Mouse (Mus musculus) kidney, postnatal 4 days (tissue): ENCODE measurements at regions not wholly inside any gene's neighbourhood (a gene's known extent, or its start where the extent isn't known, plus 50 kb on each side); places are given as distances from the start of the nearest gene placed in this dataset.

ENCODE experiments used
- DNase-seq, 2 experiments: peaks; one replicate each; pipeline ENCODE4 v3.0.0; 2021; ENCODE audit warnings: mixed read lengths in 2 of 2

DNA sequence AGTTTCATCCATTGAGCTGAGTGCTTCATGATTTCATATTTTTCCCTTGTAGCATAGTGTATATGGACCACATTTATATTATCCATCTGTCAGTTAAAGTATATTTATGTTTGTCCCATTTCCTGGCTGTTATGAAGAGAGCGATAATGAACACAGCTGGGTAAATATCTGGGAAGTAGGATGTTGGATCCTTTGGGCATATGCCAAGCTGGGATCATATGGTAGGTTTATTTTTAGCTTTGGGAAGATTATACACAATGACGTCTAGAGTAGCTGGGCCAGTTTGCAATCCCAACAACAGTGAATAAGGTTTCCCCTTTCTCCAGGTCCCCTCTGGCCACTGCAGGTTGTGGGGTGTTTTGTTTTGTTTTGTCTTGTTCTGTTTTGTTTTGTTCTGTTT, 164.5 kb downstream of the Gm765 start:
- DNase-seq, result no peak

DNA sequence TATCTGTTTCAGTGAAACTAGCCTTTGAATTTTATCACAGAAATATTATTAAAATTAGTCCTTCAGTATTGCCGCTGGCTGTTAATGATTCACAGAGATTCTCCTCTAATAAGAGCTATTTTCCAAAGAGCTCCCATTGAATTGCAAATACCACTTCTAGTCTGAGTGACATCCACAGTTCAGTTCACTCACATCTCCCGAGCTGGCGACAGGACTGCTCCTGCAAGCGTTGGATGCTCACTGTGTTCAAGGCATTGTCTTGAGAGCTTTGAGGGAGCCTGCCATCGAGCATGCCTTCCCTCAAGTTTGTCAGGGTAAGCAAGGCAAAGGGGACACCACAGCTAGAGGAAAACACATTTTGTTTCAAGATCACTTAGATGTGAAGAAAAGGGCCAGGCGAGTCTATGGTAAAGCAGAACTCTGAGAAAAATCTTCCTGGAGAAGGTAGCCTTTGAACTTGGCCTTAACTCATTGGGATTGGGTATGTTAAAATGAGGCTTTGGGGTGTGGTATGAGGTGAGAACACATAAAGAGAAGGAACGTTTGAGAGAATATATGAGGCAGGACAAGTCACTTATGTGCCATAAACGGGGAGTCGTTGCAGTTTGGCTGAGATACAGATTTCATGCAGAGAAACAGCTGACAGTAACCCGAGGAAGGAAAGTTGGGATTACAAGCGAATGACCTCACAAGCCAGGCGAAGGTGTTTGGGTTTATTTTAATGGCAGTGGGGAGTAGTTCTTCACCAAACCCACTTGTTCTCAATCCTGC, 193.3 kb downstream of the Gm765 start:
- DNase-seq, result no peak

DNA sequence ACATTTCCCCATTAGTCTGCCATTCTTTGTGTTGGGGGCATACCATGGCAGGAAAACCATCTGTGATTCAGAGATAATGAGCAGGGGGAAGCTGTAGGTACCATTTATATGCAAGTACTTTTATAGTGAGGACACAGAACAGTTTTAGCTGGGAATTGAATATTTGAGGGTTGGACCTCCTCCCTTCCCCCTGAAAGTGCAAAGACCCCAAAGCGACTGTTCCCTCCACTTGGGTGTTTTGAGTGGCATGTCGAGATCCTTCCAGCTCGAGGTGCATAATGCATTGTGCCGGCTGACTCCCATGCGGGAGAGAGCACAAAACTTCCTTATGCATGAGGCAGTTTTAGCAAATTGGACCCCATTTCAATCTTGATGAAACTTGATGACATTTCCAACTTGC, 194.7 kb downstream of the Gm765 start:
- no peak for DNase-seq

DNA sequence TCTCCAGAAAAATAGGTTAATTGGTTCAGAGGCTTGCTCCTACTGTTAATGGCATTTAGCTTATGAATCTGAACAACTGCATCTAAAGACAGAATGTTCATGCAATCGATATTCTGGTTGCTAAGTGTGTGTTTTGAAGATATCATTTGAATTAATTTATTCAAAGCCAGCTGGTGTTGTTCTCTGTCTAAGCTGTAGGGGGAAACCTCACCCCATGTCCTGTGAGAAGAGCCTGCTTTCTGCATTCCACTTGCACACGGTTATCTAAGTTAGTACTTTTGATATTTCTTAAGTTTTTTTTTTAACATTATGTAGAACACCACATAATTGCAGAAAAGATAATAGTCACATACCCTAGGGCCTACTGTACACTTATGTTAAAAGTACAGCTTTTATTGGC, 209.6 kb downstream of the Gm765 start:
- DNase-seq, result peak; percentile 26 to 40

DNA sequence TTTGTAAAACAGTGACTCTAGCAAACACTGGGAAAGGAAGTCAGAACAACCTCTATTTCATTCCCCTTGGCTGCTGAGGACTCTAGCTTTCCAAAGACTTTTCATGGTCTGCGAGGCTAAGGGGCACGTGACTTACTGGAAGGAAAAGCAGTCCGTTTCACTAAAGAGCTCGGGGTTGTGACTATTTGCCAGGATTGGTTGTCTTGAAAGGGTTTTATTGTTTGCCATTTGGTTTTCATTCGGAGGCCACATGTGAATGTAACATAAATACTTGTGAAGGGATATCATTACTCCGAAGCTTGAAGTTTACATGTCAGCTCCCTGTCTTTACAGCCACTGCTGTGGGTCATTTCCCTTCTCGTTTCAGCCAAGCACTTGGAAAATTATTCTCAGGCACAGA, 217.1 kb downstream of the Gm765 start:
- DNase-seq, result no peak

DNA sequence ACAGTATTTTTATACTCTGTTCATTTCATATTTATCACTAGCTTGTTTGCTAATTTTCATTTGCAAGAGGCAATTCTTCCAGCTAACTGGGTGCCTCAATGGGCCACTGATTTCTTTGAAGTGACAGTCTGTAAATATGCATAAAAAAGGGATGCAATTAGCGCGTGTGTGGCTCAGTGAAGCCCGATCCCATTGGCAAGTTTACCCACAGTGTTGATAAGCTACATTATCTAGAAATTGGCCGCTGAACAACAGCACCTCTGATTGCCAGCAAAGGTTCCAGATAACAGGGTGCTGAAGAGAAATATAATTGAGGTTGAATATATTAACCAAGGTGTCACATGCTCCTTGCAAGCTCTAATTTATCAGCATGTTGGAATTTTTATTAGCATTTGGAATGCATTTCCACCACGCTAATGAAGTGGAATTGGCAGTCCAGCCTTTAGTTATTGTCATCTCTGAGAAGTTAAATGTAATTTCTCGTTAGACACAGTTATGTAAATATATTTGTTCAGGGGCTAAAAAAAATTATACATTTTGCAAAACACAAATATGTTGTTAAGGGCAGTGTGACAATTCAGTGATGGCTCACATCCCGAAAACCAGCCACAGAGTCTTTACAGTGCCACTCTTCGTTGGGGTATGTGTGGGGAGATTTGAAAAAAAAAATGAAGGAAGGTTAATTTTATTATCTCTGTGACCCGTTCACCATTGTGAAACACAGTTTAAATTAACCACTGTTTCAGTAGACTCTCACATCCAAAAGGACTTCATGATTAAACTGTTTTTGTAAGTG, 224.0 kb downstream of the Gm765 start:
- DNase-seq, result no peak

DNA sequence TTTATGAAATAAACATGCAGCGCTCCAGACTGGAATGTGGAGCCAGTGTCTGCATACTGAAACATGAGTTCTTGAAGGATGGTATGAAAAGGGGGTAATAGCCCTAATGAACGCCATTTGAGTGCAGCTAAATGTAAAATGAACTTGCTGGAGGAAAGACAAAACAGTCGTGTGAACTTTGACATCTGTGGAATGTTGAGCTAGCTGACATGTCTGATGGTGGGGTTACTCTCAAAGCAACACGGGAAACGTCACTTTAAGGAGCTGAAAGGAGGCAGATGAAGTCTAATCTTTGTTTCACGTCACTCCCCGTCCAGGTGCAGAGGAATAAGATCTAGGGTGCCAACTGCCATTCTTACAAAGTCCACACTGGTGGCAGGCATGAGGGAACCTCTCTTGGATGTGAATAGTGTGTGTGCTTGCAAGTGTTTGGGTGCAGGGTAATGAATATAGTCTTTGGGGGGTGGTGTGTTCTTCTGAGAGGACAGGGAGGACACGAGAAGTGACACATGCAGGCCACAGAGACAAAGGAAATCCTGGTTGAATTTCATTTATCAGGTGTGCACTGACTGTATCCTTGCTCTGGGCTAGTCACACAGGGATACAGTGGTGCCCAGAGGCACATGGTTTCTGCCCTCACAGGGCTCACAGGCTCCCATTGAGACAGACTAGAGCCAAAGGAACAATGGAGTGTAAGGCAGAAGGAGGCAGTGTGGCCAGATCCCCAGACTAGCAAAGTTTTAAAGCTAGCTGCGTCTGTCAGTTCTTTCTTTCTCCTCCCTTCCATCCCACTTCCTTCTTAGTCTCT, 228.0 kb downstream of the Gm765 start:
- DNase-seq, result peak in 1 of 2 experiments; percentile 16

DNA sequence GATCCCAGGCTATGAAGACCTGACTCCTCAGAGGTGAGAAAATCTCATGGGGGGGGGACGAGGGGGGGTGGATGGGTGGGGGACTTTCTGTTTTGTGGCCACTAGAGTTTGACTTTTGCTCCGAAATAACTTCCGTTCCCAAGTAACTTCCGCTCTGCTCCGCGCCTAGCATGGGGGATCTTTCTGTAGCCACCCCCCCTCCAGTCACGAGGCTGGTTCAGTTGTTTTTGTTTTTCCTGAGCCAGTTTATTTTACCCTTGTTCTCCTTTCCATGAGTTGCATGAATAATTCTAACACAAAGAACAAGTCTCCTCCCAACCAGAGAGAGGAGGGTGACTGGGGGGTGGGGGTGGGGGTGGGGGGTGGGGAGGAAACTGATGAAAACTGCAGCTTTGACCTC, 228.8 kb downstream of the Gm765 start:
- peak; percentile 28 to 50 for DNase-seq

DNA sequence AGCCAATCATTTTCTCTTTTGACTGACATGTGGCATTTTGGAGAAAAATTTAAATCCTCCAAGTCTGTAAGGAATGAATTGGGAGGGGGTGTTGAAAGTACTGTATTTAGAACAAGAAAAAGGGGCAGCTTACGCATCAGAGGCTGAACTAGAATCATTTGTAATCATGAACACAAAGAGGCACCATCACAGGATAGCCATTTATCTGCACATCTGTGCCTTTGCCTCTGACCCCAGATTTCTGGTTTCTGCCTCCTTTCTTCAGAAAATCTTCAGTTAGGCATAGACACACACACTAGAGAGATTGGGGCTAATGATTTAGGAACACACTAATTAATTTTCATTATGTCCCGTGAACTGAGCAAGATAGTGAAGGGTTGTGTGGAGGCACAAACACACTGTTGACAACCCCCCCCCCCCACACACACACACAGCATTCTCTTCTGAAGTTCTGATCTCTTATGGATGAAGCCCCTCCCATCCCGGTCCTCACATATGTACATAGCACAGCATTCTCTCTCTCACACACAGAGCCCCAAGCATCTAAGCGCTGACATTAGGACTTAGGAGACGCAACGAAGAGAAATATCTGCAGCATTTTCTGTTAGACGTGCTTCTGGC, 229.9 kb downstream of the Gm765 start:
- DNase-seq, result no peak

DNA sequence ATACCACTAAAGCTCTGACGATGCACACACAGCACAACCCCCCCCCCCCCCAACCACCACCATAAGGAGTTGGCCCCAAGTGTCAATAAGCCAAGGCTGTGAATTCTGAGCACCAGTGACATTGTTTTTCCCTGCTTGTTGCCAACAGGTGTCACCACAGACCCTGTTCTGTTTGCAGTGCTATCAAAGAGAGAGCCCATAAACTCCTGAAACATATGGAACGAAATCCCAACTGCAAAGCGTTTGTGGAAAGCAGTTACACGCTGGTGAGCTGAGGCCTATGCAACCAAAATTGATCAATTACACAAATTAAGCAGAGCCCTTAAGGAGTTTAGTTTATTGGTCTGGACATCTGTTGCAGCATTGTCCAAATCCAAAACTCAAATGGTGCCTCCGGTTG, 235.4 kb downstream of the Gm765 start:
- DNase-seq, result no peak

DNA sequence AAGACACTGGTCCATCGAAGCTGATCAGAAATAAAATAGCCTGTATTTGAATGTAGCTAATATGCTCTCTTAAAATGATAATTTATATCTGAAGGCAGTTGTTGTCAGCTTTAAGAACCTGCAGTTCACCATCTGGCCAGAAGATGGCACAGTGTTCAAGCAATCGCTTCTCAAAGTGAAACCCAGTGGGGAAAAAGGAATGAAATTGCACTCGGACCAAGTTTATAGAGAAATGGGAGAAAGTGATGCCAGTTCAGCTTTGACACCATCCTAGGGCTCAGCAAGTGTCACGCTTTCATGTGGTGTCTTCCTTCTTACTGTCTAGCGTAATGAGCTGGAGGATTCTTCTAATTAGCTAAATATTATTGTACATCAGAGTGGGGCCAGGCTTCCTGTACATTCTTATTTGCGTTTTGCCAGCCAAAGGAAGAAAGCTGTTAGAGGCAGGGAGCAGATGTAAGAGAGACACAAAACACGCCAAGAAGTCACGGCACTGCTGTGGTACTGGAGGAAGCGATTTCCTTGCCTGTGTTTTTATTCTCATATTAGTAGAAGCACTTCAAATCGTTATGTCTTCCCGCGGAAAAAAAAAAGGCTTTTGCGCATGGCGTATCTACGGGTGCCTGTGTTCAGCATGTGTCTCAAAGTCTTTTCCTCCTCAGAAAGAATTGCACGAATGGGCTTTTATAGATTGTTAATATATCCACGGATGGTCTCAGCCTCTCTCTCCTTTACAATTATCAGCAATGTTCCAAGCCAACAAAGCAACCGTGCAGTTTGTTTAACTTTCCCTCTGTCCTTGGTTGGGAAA, 237.1 kb downstream of the Gm765 start:
- DNase-seq, result peak; percentile 87 to 89

DNA sequence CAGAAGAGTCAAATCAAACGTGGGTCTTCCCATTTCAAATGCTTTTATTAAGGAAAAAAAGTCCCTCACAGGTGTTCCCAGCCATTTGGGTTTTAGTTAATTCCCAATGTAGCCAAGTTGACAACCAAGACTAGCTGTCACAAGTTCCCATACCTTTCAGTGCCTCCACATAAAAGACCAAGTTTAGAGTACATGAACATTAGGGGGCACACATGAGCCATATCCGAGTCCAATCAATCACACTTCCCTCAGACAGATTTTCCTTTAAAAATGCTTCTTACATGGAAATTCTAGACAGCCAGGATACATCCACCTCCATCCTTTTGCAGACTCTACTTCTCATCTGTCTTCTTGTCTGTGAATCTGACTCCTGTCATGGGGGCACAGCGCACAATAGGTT, 238.1 kb downstream of the Gm765 start:
- no peak for DNase-seq

DNA sequence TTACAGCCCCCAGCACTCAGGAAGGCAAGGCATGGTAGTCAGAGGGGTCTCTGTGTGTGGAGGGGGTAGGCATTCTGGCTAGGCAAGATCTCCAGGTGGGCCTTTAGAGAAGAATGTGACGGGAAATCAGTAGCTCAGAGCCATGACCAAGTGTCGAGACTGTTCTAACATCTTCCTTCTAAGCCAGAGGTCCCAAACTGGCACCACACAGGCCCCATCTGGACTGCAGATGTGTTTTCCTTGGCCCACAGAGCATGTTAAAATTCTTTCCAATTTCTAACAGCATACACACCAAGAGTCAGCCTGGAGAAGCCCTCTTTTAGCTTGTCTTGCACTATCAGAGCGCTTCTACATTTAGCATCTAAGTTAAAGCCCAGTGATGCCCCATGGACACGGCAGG, 241.5 kb downstream of the Gm765 start:
- no peak for DNase-seq

DNA sequence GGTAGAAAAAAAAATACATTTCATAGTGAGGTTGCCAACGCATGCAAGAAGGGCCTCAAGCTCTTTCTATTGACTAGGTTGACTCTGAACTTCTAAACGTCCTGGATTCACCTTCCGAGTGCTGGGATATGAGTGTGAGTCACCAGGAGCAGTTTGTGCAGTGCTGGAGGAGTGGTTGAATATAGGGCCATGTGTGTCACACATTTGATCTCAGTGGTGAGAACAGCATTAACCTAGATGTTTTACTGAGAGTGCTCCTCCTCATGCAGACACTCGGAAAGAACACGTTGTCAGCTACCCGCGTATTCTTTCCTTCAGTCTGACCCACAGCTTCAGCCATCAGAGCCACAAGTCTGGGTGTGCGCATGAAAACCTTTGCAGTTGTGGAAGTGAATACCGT, 243.4 kb downstream of the Gm765 start:
- no peak for DNase-seq

DNA sequence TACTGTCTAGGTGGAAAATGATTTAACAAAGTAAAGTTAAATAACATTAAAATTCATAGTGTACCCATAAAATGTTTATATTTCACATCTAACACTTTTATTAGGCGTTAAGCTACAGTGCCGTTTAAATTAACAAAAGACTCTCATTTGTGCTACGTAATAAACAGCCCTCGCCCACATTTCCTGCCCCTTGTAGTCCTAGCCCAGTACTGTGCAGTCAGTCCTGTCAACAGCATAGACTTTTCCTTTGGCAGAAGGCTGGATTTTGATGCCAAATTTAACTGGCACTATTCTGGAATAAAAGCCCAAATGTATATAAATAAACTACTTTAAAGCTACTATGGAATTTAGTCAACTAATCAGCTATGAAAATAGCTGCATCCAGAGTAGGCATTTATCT, 247.3 kb downstream of the Gm765 start:
- no peak for DNase-seq

DNA sequence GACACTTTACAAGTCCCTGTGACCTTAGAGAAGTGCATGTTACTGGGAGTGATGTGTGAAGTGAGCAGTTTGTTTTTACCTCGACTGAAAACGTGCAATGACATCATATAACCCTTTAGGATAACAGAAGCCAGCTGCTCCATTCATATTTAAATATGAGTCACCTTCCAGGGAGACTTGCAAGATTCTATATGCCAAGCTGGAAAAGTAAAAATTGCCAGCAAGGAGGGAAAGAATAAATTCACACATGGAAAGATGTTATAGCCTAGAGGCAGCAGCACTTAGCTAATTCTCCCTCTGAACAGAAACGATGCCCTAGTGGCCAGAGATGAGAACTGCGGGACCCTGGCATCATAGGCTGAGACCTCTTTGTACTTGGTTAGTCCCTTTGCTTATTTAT, 253.4 kb downstream of the Gm765 start:
- peak; percentile 58 to 59 for DNase-seq

DNA sequence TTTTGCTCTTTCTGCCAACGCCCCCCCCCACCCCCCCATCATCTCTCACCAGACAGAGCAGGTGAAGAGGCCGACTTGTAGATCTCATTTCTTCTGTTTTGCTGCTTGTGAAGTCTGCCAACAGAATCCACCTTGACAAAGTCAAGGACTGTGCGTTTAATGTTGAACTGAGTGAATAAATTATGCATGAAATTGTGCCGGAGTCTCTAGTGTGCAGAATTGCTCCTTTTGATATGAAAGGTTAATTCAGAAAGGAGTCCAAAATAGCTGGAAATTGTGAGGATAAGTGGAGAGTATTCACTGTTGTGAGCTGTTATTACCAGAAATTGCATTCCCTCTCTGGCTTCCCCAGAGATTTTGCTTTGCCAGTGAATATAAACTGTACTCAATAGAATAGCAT, 262.5 kb downstream of the Gm765 start:
- DNase-seq, result no peak
